Mouse (Mus musculus) megakaryocyte, embryonic 14.5 days (primary cell): ENCODE measurements at regions not wholly inside any gene's neighbourhood (a gene's known extent, or its start where the extent isn't known, plus 50 kb on each side); places are given as distances from the start of the nearest gene placed in this dataset.

Experiments
- H3K27me3 ChIP-seq: replicated peaks from 2 replicates; pipeline ENCODE3; 2012; ENCODE audit warnings: inconsistent platforms
- H3K36me3 ChIP-seq: replicated peaks from 2 replicates; pipeline ENCODE3; 2012; ENCODE audit warnings: low read length, inconsistent platforms, mixed read lengths
- H3K4me1 ChIP-seq: 2 replicates; pipeline ENCODE4 v1.6.1; 2012; ENCODE audit warnings: inconsistent platforms
- H3K4me3 ChIP-seq: replicated peaks from 2 replicates; pipeline ENCODE3; 2012; ENCODE audit warnings: moderate library complexity, mild to moderate bottlenecking, inconsistent platforms
- H3K9me3 ChIP-seq: 2 replicates; pipeline ENCODE4 v1.6.1; 2012; ENCODE audit warnings: inconsistent platforms
- FLI1 ChIP-seq: IDR thresholded peaks from 2 replicates; pipeline ENCODE4 v1.6.1; 2012; ENCODE audit warnings: low read length, inconsistent platforms, mixed read lengths
- GATA1 ChIP-seq: IDR thresholded peaks from 3 replicates; pipeline ENCODE4 v1.6.1; 2012; ENCODE audit warnings: mixed read lengths, low read length, inconsistent platforms, borderline replicate concordance

DNA sequence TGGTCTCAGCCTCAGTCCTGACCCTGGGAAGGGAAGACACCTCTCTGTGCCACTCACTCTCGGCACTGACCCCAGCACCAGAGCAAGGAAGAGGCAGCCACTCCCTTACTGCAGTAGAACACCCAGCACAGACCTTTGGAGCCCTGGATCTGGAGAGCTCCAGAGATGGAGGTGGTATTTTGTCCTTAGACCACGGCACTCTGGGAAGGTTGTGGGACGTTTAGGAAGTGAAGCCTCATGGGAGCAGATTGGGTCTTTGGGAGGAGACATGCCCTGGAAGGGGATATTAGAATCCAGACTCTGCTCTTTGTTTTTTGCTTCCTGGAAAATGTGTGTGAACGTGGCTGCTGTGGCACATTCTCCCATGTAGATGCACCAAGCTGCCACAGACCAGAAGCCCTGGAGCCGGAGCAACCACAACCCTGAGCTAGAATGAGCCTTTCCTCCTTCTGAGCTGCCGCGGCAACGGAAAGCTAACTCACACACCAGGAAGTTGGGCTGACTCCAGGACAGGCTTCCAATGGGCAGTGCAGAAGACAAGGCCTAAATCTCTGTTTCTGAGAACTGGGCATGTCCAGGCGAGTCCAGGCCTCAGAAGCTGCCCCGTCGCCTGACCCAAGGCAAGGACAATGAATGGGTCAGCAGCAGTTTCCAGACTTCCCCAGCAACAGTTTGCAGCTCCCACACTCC is 356.9 kb upstream of the Kcnab2 start:
- no peaks in the 10 kb centered on the region for H3K4me1 ChIP-seq
- H3K4me3 ChIP-seq, result no peak overlapping the region
- no peaks in the 10 kb centered on the region for H3K27me3 ChIP-seq
- no peaks in the 10 kb centered on the region for H3K36me3 ChIP-seq
- H3K9me3 ChIP-seq, result peaks cover 96% of the 10 kb centered on the region
- no peak for TF ChIP-seq GATA1
- TF ChIP-seq FLI1, result no peak

DNA sequence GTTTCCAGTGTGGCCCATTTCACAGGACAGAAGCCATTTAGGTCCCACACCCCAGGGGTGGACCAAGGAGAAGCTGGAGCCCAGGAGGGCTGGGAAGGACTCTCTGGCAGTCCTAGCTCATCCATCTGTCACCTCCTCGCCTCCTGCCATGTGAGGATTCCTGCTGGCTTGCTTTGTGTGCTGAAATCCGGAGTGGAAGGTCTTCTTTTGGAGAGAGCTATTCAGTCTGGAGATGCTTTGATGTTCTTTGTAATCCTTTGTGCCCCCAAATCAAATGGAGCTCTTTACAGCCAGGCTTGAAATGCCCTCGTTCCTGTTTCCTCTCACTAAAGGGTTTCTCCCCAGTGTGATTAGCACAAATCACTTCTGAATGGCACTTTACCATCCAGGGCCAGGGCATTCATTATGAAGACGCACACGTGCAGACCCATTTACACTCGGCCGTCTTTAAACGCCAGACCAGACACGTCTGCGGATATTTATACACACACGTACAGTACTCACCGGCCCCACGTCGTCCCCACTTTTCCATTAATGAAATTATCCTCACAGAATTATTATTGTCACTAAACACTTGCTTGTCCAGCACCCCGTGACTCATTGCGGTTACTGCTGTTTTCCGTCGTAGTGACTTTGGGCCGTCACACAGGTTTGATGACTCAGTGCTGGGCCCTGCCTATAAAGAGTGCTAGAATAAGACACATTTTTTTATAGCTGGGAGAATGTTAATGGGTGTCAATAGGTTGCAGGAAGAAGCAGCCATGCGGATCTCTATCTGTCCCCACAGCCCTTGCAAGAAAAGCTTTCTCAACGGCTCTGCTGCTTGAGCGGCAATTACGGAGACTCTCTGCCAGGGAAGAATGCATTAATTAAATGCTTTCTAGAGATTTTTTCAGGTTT is 356.0 kb upstream of the Kcnab2 start:
- H3K36me3 ChIP-seq, result no peaks in the 10 kb centered on the region
- H3K9me3 ChIP-seq, result peaks cover 95% of the 10 kb centered on the region
- H3K4me3 ChIP-seq, result no peak overlapping the region
- TF ChIP-seq GATA1 (no peak), FLI1 (no peak)
- H3K4me1 ChIP-seq, result no peaks in the 10 kb centered on the region
- H3K27me3 ChIP-seq, result no peaks in the 10 kb centered on the region

DNA sequence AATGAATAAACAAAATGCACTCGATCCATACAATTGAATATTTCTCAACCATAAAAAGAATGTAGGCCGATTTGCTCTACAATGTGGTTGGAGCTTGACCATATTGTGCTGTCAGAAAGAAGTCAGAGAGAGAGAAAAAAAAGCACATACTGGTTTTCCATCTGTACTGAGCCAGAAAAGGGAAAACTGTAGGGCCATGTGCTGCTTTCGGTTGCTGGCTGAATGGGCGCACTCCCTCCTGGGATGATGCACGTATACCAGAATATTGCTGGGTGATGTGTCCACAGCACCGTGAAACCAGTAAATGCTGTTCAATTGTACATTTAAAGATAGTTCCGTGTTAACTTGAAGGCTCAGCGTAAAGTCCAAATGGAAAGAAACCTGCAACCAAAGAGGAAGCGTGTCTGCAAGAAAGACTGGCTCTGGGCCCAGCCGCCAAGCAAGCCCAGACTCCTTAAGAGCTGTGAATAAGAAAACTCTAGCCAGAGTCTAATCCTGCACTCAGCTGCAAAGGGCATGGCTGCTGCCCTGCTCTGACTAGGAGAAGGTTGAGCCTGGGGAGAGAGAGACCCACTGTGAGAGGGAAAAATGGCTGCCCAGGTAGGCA is 355.2 kb upstream of the Kcnab2 start:
- no peak overlapping the region for H3K4me3 ChIP-seq
- no peaks in the 10 kb centered on the region for H3K36me3 ChIP-seq
- H3K9me3 ChIP-seq, result peaks cover 96% of the 10 kb centered on the region
- H3K4me1 ChIP-seq, result no peaks in the 10 kb centered on the region
- H3K27me3 ChIP-seq, result no peaks in the 10 kb centered on the region
- TF ChIP-seq FLI1 (no peak), GATA1 (no peak)

- H3K9me3 ChIP-seq, result peaks cover 93% of the 10 kb centered on the region
- no peaks in the 10 kb centered on the region for H3K36me3 ChIP-seq
- H3K27me3 ChIP-seq, result no peaks in the 10 kb centered on the region
- H3K4me3 ChIP-seq, result no peak overlapping the region
- H3K4me1 ChIP-seq, result no peaks in the 10 kb centered on the region
- TF ChIP-seq FLI1 (no peak), GATA1 (no peak)
Measured at GRCm38 (mm10) chr4:152825185-152825584, 347.5 kb upstream of the Kcnab2 start.

- TF ChIP-seq FLI1 (no peak), GATA1 (no peak)
- Histone ChIP-seq H3K36me3 (no peaks in the 10 kb centered on the region), H3K4me1 (no peaks in the 10 kb centered on the region; the same call in 1 of the 2 replicates), H3K27me3 (no peaks in the 10 kb centered on the region), H3K4me3 (peak overlapping the region; percentile 19), H3K9me3 (peaks cover 93% of the 10 kb centered on the region)
Measured at GRCm38 (mm10) chr4:152816139-152816757, 338.6 kb upstream of the Kcnab2 start.

DNA sequence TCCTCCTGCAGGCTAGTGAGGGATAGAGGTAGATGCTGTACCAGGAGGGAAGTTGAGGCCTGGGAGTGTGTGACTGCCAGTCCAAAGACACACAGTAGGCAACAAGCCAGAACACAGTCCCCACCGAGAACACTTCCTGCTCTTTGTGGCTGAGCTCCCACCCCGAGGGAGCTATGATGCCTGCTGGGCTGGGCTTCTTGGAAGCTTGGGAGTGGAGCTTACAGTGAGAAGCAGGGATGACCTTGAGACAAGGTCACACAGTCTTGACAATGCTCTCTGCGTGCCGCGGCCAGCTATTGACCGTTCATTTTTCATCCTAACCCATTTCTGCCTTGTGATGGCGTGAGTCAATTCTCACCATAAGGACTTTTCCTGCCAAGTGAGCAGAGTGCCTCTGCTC is 328.9 kb upstream of the Kcnab2 start:
- peaks cover 98% of the 10 kb centered on the region for H3K9me3 ChIP-seq
- H3K36me3 ChIP-seq, result no peaks in the 10 kb centered on the region
- H3K4me3 ChIP-seq, result no peak overlapping the region
- TF ChIP-seq GATA1 (no peak), FLI1 (no peak)
- no peaks in the 10 kb centered on the region for H3K27me3 ChIP-seq
- H3K4me1 ChIP-seq, result no peaks in the 10 kb centered on the region

GRCm38 (mm10) chr4:152799392-152799791 is 321.7 kb upstream of the Kcnab2 start:
- Histone ChIP-seq H3K9me3 (peaks cover 98% of the 10 kb centered on the region), H3K36me3 (no peaks in the 10 kb centered on the region), H3K4me1 (no peaks in the 10 kb centered on the region), H3K27me3 (no peaks in the 10 kb centered on the region), H3K4me3 (peak overlapping the region; percentile 69)
- TF ChIP-seq FLI1 (no peak), GATA1 (no peak)

DNA sequence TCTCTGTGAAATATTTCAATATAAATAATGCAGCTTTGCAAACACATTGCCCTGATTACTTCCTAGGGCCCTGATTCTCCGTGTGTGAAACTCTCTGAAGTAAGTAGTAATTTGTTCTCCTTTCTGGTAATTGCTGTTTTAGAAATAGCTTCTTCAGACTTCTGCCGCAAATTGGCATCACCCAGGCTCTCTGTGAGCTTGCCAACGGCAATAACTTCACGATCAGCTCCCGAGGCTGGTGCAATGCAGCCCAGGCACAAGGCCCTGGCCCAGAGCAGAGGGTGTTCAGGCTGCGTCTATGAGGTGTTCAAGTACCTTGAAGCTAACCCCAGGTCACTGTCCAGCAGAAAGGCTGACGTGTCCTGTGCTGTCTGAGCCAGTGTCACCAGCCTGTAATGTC is 310.8 kb upstream of the Kcnab2 start:
- peak overlapping the region; percentile 68 for H3K4me3 ChIP-seq

GRCm38 (mm10) chr4:152784972-152785371 is 307.3 kb upstream of the Kcnab2 start:
- H3K4me3 ChIP-seq, result no peak overlapping the region
- peaks cover 78% of the 10 kb centered on the region for H3K9me3 ChIP-seq
- TF ChIP-seq FLI1 (no peak), GATA1 (no peak)
- H3K36me3 ChIP-seq, result no peaks in the 10 kb centered on the region
- no peaks in the 10 kb centered on the region for H3K4me1 ChIP-seq
- H3K27me3 ChIP-seq, result no peaks in the 10 kb centered on the region

More for the DNA sequence above, 310.8 kb upstream of the Kcnab2 start:
- TF ChIP-seq FLI1 (no peak), GATA1 (no peak)
- no peaks in the 10 kb centered on the region for H3K36me3 ChIP-seq
- peaks cover 86% of the 10 kb centered on the region for H3K9me3 ChIP-seq
- H3K4me1 ChIP-seq, result no peaks in the 10 kb centered on the region
- no peaks in the 10 kb centered on the region for H3K27me3 ChIP-seq

DNA sequence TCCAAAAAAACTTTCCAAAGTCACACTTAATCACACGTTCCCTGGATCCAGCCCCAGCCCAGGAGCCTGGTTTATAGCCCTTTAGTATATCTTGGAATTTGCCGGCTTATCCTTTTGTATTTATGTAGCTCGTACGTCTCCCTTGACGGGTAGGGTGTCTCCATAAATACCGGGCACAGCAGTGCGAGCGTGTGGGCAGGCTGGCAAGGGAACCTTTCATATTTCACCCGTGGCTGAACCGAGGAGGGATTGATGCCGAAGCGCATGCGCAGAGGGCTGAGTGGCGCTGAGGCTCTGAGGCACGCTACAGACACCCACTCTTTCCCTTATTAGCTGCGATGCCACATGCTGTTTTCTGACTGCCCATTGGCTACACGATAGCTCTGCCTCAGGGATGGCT is 301.9 kb upstream of the Kcnab2 start:
- no peaks in the 10 kb centered on the region for H3K36me3 ChIP-seq
- H3K4me1 ChIP-seq, result no peaks in the 10 kb centered on the region
- TF ChIP-seq GATA1 (no peak), FLI1 (no peak)
- H3K4me3 ChIP-seq, result peak overlapping the region; percentile 75
- H3K9me3 ChIP-seq, result peaks cover 78% of the 10 kb centered on the region
- no peaks in the 10 kb centered on the region for H3K27me3 ChIP-seq
